ENCODE assay signal across 12 mouse cellular contexts in genomic region chr9:43708715-43709114, GRCm38 (mm10). TPM values are rescaled to one million over a fixed set of nuclear protein-coding genes. Genes with fewer than 3 reads are reported as not detected.
DNase-seq lines count a peak whose midpoint lies in the region; ATAC-seq lines count a peak whose summit lies in the region.
"Had no signal": no experiment of that assay in that cellular context is flagged by ENCODE, and none has a peak within 500 bp of the region (broad histone marks: within the 10 kb centered on the region; RNA-seq: fewer than 3 reads in every experiment).

No protein-coding gene starts in this region.

- 91% methylated on average over 2 of the region's 2 CpGs for WGBS in midbrain, embryonic 16.5 days
- WGBS in midbrain, embryonic 14.5 days, result 93% methylated on average over 2 of the region's 2 CpGs
- 89% methylated on average over 2 of the region's 2 CpGs for WGBS in intestine, embryonic 16.5 days
- WGBS in kidney, embryonic 14.5 days, result 88% methylated on average over 2 of the region's 2 CpGs

- H3K4me1 ChIP-seq in midbrain, embryonic 16.5 days (ENCODE audit: control insufficient read depth, insufficient read depth, low read length), result no peaks in the 10 kb centered on the region
- no peaks in the 10 kb centered on the region for H3K4me1 ChIP-seq in midbrain, embryonic 14.5 days (ENCODE audit: control insufficient read depth, insufficient read depth, low read length)
- H3K4me1 ChIP-seq in intestine, embryonic 16.5 days (ENCODE audit: control insufficient read depth, insufficient read depth, low read length), result no peaks in the 10 kb centered on the region
- no peaks in the 10 kb centered on the region for H3K4me1 ChIP-seq in kidney, embryonic 14.5 days (ENCODE audit: control insufficient read depth, insufficient read depth, low read length)
- H3K4me1 ChIP-seq: liver, embryonic 15.5 days; neural tube, embryonic 13.5 days had no signal

- H3K9me3 ChIP-seq in midbrain, embryonic 16.5 days (replicated peaks; ENCODE audit: control insufficient read depth, low read length, poor library complexity, severe bottlenecking), result no peaks in the 10 kb centered on the region
- H3K9me3 ChIP-seq in midbrain, embryonic 14.5 days (ENCODE audit: control insufficient read depth, low read length), result no peaks in the 10 kb centered on the region
- H3K9me3 ChIP-seq in intestine, embryonic 16.5 days (ENCODE audit: control insufficient read depth, low read length), result no peaks in the 10 kb centered on the region
- H3K9me3 ChIP-seq in kidney, embryonic 14.5 days (ENCODE audit: control insufficient read depth, low read length), result no peaks in the 10 kb centered on the region
- H3K9me3 ChIP-seq: liver, embryonic 15.5 days; neural tube, embryonic 13.5 days had no signal

- H3K4me3 ChIP-seq in midbrain, embryonic 16.5 days (ENCODE audit: low read depth, low read length), result no peak overlapping the region
- H3K4me3 ChIP-seq in midbrain, embryonic 14.5 days (replicated peaks; ENCODE audit: low read depth, low read length), result no peak overlapping the region
- no peak overlapping the region for H3K4me3 ChIP-seq in intestine, embryonic 16.5 days (ENCODE audit: low read length)
- no peak overlapping the region for H3K4me3 ChIP-seq in kidney, embryonic 14.5 days (ENCODE audit: low read length)
- H3K4me3 ChIP-seq: liver, embryonic 15.5 days; neural tube, embryonic 13.5 days had no signal

- H3K36me3 ChIP-seq in midbrain, embryonic 16.5 days (ENCODE audit: control insufficient read depth, insufficient read depth, low read length), result no peaks in the 10 kb centered on the region
- no peaks in the 10 kb centered on the region for H3K36me3 ChIP-seq in midbrain, embryonic 14.5 days (ENCODE audit: control insufficient read depth, insufficient read depth, low read length)
- H3K36me3 ChIP-seq in intestine, embryonic 16.5 days (ENCODE audit: control insufficient read depth, insufficient read depth, low read length), result no peaks in the 10 kb centered on the region
- no peaks in the 10 kb centered on the region for H3K36me3 ChIP-seq in kidney, embryonic 14.5 days (ENCODE audit: control insufficient read depth, insufficient read depth, low read length)
- H3K36me3 ChIP-seq: liver, embryonic 15.5 days; neural tube, embryonic 13.5 days had no signal

- no peaks in the 10 kb centered on the region for H3K27me3 ChIP-seq in midbrain, embryonic 16.5 days (ENCODE audit: control insufficient read depth, insufficient read depth, low read depth, low read length)
- no peaks in the 10 kb centered on the region for H3K27me3 ChIP-seq in midbrain, embryonic 14.5 days (ENCODE audit: control insufficient read depth, insufficient read depth, low read length)
- H3K27me3 ChIP-seq in intestine, embryonic 16.5 days (replicated peaks; ENCODE audit: control insufficient read depth, insufficient read depth, low read length), result 0 out of 2 replicates have a peak, but pooled peaks cover 2% of the 10 kb centered on the region
- H3K27me3 ChIP-seq in kidney, embryonic 14.5 days (ENCODE audit: control insufficient read depth, insufficient read depth, low read length), result no peaks in the 10 kb centered on the region
- H3K27me3 ChIP-seq: liver, embryonic 15.5 days; neural tube, embryonic 13.5 days had no signal

- ATAC-seq in frontal cortex, adult (ENCODE audit: low TSS enrichment), result peak; percentile 52; the same call in 1 of the 2 replicates
- no peak for ATAC-seq in midbrain, embryonic 16.5 days
- no peak for ATAC-seq in midbrain, embryonic 14.5 days (ENCODE audit: low FRiP score, low TSS enrichment)
- no peak for ATAC-seq in intestine, embryonic 16.5 days
- ATAC-seq in kidney, embryonic 14.5 days (ENCODE audit: low FRiP score, low TSS enrichment), result no peak
- ATAC-seq: inflammation-experienced regulatory T-cells, adult 6 months had no signal

- H3K9ac ChIP-seq in midbrain, embryonic 16.5 days (ENCODE audit: low read depth, low read length), result peak overlapping the region; percentile 30; the same call in 1 of the 2 replicates
- H3K9ac ChIP-seq in midbrain, embryonic 14.5 days (replicated peaks; ENCODE audit: low read length), result no peak overlapping the region
- no peak overlapping the region for H3K9ac ChIP-seq in intestine, embryonic 16.5 days (ENCODE audit: low read depth, low read length)
- H3K9ac ChIP-seq in kidney, embryonic 14.5 days (ENCODE audit: low read depth, low read length), result no peak overlapping the region
- H3K9ac ChIP-seq: liver, embryonic 15.5 days; neural tube, embryonic 13.5 days had no signal

- H3K27ac ChIP-seq in midbrain, embryonic 16.5 days (ENCODE audit: low read length), result no peak overlapping the region
- H3K27ac ChIP-seq in midbrain, embryonic 14.5 days (replicated peaks; ENCODE audit: low read depth, low read length), result no peak overlapping the region
- no peak overlapping the region for H3K27ac ChIP-seq in intestine, embryonic 16.5 days (ENCODE audit: low read length)
- no peak overlapping the region for H3K27ac ChIP-seq in kidney, embryonic 14.5 days (ENCODE audit: low read depth, low read length)
- H3K27ac ChIP-seq: liver, embryonic 15.5 days; neural tube, embryonic 13.5 days had no signal

- DNase-seq in frontal cortex, postnatal 14 days (ENCODE audit: low spot score in 2 of 2), result no peak
- DNase-seq in midbrain, embryonic 14.5 days, result no peak
- peak; percentile 76 for DNase-seq in cerebellum, adult 9-11 months
- DNase-seq in heart, adult 9 months (ENCODE audit: low spot score in 2 of 2), result no peak
- DNase-seq: lung, postnatal 36 days had no signal

- H3K4me2 ChIP-seq in midbrain, embryonic 16.5 days (ENCODE audit: low read length), result no peak overlapping the region
- H3K4me2 ChIP-seq in midbrain, embryonic 14.5 days (ENCODE audit: low read length), result no peak overlapping the region
- H3K4me2 ChIP-seq in intestine, embryonic 16.5 days (ENCODE audit: low read depth, low read length), result no peak overlapping the region
- H3K4me2 ChIP-seq in kidney, embryonic 14.5 days (replicated peaks; ENCODE audit: low read depth, low read length), result no peak overlapping the region
- H3K4me2 ChIP-seq: liver, embryonic 15.5 days; neural tube, embryonic 13.5 days had no signal

RNA-seq across cellular contexts. Expression of gene Nectin1, which starts 35.1 kb away (rescaled TPM):
- polyA plus RNA-seq in midbrain, embryonic 16.5 days (2015; fragmentation: Nextera tagmentation; extraction: Ambion mirVana), result 13.2 and 13.4 TPM in 2 replicates
- 16.7 and 21.0 TPM in 2 replicates for polyA plus RNA-seq in midbrain, embryonic 14.5 days (2014; fragmentation: Nextera tagmentation; extraction: Ambion mirVana)
- 3.2 and 3.3 TPM in 2 replicates for polyA plus RNA-seq in intestine, embryonic 16.5 days (2015; fragmentation: Nextera tagmentation; extraction: Ambion mirVana)
- polyA plus RNA-seq in kidney, embryonic 14.5 days (2014; fragmentation: Nextera tagmentation; extraction: Ambion mirVana), result 6.5 and 6.8 TPM in 2 replicates
